Mouse (Mus musculus) CH12F3 (cell line): ENCODE data around the gene Il1rap.

Experiments
- in situ Hi-C: fragments of 300-500 bp; cut with MboI; formaldehyde crosslinking; loops from 2 replicates; pipeline ENCODE4 v1.14.3; 2020; ENCODE audit warnings: low sequenced_read_pairs

The Il1rap gene

GRCm38 (mm10) chr16:26610508-26610907, 29.0 kb downstream of the Il1rap start:
- in situ Hi-C loops: no loop called here

GRCm38 (mm10) chr16:26612499-26613220, 31.2 kb downstream of the Il1rap start:
- in situ Hi-C loops: no loop called here

GRCm38 (mm10) chr16:26623141-26623540, 41.6 kb downstream of the Il1rap start:
- in situ Hi-C loops: no loop called here

- in situ Hi-C loops: no loop called here
Observed at GRCm38 (mm10) chr16:26626065-26626464, 44.6 kb downstream of the Il1rap start.

- in situ Hi-C loops: no loop called here
Observed at GRCm38 (mm10) chr16:26634800-26635199, 53.3 kb downstream of the Il1rap start.

GRCm38 (mm10) chr16:26643077-26643476, 61.6 kb downstream of the Il1rap start:
- in situ Hi-C loops: no loop called here

- in situ Hi-C loops: no loop called here
Observed at GRCm38 (mm10) chr16:26646066-26646465, 64.6 kb downstream of the Il1rap start.

GRCm38 (mm10) chr16:26647036-26647435, 65.5 kb downstream of the Il1rap start:
- in situ Hi-C loops: no loop called here

GRCm38 (mm10) chr16:26662722-26663436, 81.4 kb downstream of the Il1rap start:
- in situ Hi-C loops: no loop called here

- in situ Hi-C loops: no loop called here
Observed at GRCm38 (mm10) chr16:26666401-26666800, 84.9 kb downstream of the Il1rap start.

GRCm38 (mm10) chr16:26669081-26669480, 87.6 kb downstream of the Il1rap start:
- in situ Hi-C loops: no loop called here

- in situ Hi-C loops: no loop called here
Observed at GRCm38 (mm10) chr16:26680381-26680780, 98.9 kb downstream of the Il1rap start.

GRCm38 (mm10) chr16:26689771-26690170, 108.3 kb downstream of the Il1rap start:
- in situ Hi-C loops: no loop called here

GRCm38 (mm10) chr16:26691294-26691693, 109.8 kb downstream of the Il1rap start:
- in situ Hi-C loops: no loop called here

- in situ Hi-C loops: no loop called here
Observed at GRCm38 (mm10) chr16:26698076-26698475, 116.6 kb downstream of the Il1rap start.

- in situ Hi-C loops: no loop called here
Observed at GRCm38 (mm10) chr16:26700440-26701103, 119.1 kb downstream of the Il1rap start.

- in situ Hi-C loops: no loop called here
Observed at GRCm38 (mm10) chr16:26705658-26706371, 124.3 kb downstream of the Il1rap start.

- in situ Hi-C loops: no loop called here
Observed at GRCm38 (mm10) chr16:26706503-26706902, 125.0 kb downstream of the Il1rap start.

GRCm38 (mm10) chr16:26710922-26711321, 129.4 kb downstream of the Il1rap start:
- in situ Hi-C loops: no loop called here

GRCm38 (mm10) chr16:26713538-26714316, 132.2 kb downstream of the Il1rap start:
- in situ Hi-C loops: no loop called here
